Mouse (Mus musculus) neural tube, postnatal 0 days (tissue): ENCODE data around the gene Col4a1. TPM values are rescaled to one million over a fixed set of nuclear protein-coding genes. Genes with fewer than 3 reads are reported as not detected.

ENCODE experiments used
- polyA plus RNA-seq: library from polyadenylated mRNA; unstranded; fragments of >200 nt; fragmentation: Nextera tagmentation; extraction: Ambion mirVana; gene quantifications from 2 replicates; pipeline ENCODE4 v1.2.1, GENCODE M21; 2015

Gene Col4a1
- 46.9 and 49.2 TPM in 2 replicates for polyA plus RNA-seq

GRCm38 (mm10) chr8:11312349-11313175 is at the start of gene Col4a1, which contains the start of gene Col4a2:
Gene Col4a1, minus strand, starts transcription at chr8:11312826.
Gene Col4a2, plus strand, starts transcription at chr8:11312805.

Other genes starting within 250 kb of the Col4a1 start
- gene Col4a2, start within 50 bp of the Col4a1 start, polyA plus RNA-seq, result 29.6 and 29.8 TPM in 2 replicates
- 1.4 and 1.8 TPM in 2 replicates for gene Rab20, start 165.9 kb upstream of the Col4a1 start, polyA plus RNA-seq
- gene Naxd, start 184.7 kb upstream of the Col4a1 start, polyA plus RNA-seq, result 121 and 131 TPM in 2 replicates
- gene Cars2, start 238.0 kb upstream of the Col4a1 start, polyA plus RNA-seq, result 21.7 and 25.5 TPM in 2 replicates
- gene Ing1, start 242.7 kb upstream of the Col4a1 start, polyA plus RNA-seq, result 46.5 and 48.0 TPM in 2 replicates